Mouse (Mus musculus): ENCODE results near the gene Cpm. TPM values are rescaled to one million over a fixed set of nuclear protein-coding genes. Genes with fewer than 3 reads are reported as not detected.

The Cpm gene
- polyA plus RNA-seq, 1 experiment, result 11.8 TPM

- DNase-seq (ENCODE audit: low read depth, low spot score), result no peak
- 90% methylated on average over 9 of the region's 9 CpGs for WGBS
Measured at GRCm38 (mm10) chr10:117666947-117667630, 37.8 kb downstream of the Cpm start.

DNA sequence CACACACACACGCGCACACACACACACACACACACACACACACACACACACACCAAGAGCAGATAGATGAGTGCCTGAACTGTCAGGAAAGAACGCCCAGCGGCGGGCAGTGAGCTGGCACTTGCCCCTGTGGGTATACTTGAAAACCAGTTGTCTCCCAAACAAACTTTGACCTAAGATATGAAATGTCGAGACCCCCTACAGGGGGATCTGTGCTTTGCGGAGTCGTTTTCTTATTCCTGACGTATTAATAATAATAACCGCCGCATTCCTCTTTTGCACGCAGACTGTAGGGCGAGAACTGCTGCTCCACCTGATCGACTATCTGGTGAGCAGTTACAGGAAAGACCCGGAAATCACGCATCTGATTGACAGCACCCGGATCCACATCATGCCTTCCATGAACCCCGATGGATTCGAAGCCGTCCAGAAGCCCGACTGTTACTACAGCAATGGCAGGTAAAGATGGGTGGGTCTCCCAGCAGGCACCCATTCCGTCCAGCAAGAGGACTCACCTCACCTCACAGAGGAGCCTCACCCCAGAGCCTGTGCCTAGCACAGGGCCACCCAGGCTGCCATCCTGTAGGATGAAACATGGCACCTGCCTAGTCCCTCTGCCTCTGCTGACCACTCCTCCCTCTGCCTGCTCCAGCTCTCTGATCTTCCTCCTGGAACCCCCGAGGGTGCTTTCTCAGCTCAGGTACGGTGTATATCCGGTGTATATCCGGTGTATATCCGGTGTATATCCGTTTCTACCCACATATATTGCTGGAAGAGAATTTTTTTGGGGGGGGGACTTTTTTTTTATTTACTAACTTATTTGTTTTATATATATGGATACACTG is 38.6 kb downstream of the Cpm start:
- 95% methylated on average over 28 of the region's 28 CpGs for WGBS

DNA sequence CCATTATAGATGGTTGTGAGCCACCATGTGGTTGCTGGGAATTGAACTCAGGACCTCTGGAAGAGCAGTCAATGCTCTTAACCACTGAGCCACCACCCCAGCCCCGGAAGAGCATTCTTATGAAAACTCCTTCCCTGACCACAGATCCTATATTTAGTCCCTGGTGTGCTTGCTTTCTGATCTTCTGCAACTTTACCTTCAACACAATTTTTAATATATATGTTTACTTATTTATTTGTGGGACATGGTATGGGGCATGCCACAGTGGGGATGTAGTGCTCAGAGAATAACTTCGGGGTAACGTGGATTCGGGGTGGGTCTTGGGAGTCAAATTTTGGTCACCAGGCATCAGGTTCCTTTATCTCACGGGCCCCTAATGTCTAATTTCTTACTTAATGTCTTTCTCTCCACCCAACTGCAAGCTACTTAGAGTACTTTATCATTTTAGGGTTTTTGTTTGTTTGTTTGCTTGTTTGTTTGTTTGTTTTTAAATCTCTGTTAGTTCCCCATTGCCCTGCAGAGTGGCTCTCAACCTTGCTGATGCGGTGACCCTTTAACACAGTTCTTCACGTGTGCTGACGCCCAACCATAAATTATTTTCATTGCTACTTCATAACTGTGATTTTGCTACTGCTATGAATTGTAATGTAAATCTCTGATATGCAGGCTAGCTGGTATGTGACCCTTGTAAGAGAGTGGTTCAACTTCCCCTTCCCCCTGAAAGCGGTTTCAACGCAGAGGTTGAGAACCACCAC is 39.4 kb downstream of the Cpm start:
- 66% methylated on average over 10 of the region's 10 CpGs for WGBS
- DNase-seq (ENCODE audit: low read depth, low spot score), result no peak

More for the DNA sequence above, 38.6 kb downstream of the Cpm start:
- DNase-seq (ENCODE audit: low read depth, low spot score), result no peak

DNA sequence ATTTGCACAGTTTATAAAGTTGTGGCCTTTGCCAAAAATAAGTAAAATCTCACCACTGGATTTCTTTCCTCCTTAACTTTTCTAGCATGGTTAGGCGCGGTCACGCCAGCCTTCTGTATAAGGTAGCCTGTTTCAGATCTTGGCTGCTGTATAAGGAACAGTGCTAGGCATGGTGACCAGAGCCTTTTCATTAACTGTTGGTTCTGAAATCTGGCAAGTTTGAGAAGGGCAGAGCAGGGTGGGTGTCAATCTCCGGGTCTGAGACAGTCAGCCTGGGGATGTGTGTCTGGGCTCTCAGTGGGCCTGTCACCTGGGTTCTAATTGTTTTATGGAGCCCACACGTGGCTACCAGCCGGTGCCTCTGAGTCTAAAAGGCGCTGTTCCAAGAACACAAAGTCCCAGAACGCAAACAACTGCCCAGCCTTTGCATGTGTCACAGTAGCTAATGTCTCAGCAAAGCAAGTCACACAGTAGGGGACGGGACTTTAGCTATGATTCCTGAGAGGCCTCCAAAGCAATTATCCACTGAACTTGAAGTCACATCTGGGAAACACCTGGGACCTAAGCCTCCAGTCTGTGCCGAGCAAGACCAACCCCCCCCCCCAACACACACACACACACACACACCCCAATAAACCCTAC is 40.3 kb downstream of the Cpm start:
- 19% methylated on average over 10 of the region's 10 CpGs for WGBS

DNA sequence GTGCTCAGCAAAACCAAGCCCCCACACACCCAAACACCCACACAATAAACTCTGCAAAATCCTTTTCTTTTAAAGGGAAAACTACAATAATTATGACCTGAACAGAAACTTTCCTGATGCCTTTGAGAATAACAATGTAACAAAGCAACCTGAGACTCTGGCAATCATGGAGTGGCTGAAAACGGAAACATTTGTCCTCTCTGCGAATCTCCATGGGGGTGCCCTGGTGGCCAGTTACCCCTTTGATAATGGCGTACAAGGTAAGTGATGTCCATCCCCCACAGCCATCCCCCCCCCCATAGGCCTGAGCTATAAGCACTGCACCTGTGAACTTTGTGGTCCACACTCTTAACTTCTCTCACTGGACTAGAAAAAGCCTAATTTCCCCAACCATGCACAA is 40.8 kb downstream of the Cpm start:
- 73% methylated on average over 3 of the region's 3 CpGs for WGBS
- DNase-seq (ENCODE audit: low read depth, low spot score), result no peak

More for the DNA sequence above, 40.3 kb downstream of the Cpm start:
- peak; percentile 74 for DNase-seq (ENCODE audit: low read depth, low spot score)

DNA sequence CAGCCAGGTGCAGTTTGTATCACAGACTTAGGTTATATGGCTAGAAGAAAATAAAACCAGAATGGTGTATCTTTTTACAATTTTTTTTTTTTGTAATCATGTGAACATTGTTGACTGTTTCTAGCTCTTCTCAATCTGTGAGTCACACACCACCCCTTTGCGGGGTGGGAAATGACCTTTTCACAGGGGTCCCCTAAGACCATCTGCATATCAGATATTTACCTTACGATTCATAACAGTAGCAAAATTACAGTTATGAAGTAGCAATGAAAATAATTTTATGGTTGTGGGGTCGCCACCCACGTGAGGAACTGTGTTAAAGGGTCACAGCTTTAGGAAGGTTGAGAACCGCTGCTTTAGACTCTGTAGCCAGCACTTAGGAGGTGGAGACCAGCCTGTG is 41.5 kb downstream of the Cpm start:
- whole genome bisulfite sequencing, result 68% methylated on average over 5 of the region's 5 CpGs
- no peak for DNase-seq (ENCODE audit: low read depth, low spot score)

DNA sequence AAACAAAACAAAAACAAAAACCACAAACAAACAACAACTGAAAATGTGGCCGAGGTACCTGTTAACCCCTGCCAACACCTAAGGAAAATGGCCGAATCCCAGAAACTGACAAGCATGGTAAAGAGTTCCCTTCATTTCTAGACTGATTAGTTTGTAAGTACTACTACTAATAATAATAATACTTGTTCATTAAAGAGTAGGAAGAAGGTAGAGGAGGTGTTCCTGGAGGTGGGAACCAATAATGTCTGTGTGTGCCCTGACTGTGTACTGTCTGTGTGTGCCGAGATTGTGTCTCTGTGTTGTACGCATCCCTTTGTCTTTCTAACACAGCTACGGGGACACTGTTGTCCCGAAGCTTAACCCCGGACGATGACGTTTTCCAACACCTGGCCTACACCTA is 42.0 kb downstream of the Cpm start:
- no peak for DNase-seq (ENCODE audit: low read depth, low spot score)
- 94% methylated on average over 9 of the region's 9 CpGs for WGBS

- DNase-seq (ENCODE audit: low read depth, low spot score), result no peak
- 83% methylated on average over 13 of the region's 13 CpGs for WGBS
Measured at GRCm38 (mm10) chr10:117671930-117672666, 42.8 kb downstream of the Cpm start.

DNA sequence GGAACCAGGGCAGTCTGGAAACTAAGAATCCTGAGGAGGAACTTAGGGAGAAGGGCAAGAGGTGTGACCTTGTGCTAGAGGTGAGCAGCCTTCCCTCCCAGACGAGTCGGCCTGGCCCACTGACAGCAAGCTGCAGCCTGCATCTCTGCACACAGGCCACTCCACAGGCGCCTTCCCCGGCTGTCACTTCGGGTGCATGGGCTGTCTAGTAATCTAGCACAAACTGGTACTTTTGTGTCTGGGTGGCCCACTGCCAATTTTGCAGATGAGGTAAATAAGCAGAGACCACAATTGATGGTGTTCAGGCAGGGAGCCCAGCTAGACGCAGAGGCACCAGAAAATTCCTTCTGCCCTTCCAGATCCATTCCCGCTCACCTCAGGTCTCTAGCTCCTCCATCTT is 43.4 kb downstream of the Cpm start:
- WGBS, result 59% methylated on average over 7 of the region's 7 CpGs
- no peak for DNase-seq (ENCODE audit: low read depth, low spot score)

DNA sequence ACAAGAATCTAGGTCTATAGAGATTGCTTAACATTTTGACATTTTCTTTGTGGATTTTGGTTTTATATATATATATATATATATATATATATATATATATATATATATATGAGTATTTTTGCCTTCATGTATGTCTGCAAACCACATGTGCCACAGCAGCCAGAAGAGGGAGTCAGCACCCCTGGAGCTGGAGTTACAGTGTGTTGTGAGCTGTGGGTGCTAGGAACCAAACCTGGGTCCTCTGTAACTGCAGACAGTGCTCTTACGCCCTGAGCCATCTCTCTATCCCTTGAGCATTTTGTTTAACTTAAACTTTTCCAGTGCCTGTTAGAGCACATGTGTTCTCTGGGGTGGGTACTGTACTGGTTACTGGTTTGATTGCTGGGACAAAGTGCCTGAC is 44.6 kb downstream of the Cpm start:
- 88% methylated on average over 1 of the region's 1 CpGs for WGBS
- no peak for DNase-seq (ENCODE audit: low read depth, low spot score)

DNA sequence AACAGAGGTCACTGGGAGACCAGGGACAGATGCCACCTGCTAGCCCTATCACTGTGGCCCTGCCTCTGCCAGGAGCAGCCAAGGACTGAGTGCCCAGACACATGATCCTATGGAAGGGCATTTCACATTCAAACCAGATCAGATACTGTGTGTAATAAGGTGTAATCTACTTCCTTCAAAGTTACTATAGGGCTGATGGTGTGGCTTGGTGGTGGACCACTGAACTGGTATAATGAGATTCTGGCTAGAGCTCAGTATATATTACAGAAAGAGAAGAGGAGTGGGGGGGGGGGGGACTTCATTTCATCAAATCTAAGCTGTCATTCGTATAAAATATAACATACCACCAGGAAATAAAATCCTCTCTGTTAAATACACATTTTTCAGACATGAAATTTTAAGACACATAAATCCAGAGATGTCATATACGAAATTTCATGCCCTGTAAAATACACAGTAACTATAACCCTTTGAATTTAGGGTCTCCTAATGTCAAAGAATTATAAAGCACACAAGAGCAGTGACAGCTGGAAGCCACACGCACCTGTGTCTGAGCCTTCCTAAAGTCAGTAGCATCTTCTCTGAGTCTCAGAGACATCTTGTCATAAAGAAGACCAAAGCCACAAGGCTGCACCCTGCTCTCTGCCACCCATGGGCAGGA is 45.2 kb downstream of the Cpm start:
- 88% methylated on average over 3 of the region's 3 CpGs for WGBS
- DNase-seq (ENCODE audit: low read depth, low spot score), result no peak

DNA sequence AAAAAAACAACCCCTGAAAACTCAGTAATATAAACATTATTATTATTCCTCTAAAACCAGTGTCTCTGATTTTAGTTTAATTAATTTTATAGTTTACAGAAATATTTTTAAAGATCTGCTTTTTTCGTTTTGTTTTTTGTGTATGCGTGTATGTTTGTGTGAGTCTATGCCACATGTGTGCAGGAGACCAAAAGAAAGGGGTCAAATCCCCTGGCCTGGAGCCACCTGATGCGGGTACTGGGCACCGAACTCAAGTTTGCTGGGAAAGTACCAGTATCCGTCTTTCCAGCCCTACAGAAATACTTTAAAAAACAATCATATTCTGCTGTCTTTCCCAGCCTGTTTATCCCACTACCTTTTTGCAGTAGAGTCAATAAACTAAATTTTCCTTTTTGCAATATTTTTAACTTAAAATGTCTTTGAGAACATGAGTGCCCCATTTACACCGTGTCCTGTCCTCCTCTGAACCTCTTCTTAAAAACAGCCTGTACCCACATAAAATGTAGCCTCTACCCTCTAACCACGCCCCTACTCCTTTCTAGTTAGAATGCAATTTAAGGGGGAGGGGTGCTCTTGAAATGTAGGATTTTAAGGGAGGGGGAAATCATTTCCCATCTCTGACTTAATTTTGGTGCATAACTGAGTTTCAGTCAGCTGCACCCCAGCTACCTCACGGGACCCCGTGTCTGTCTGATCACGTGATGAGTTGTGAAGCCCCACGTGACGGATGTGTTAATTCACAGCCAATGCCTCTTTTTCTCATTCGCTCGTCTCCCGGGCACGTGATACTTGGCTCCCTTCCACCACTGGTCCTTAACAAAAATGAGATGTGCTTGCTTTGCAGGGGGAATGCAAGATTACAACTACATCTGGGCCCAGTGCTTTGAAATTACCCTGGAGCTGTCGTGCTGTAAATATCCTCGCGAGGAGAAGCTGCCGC is 46.1 kb downstream of the Cpm start:
- DNase-seq (ENCODE audit: low read depth, low spot score), result no peak
- WGBS, result 62% methylated on average over 20 of the region's 20 CpGs

GRCm38 (mm10) chr10:117676036-117676643 is 46.8 kb downstream of the Cpm start:
- 60% methylated on average over 19 of the region's 19 CpGs for WGBS

GRCm38 (mm10) chr10:117676644-117677313 is 47.5 kb downstream of the Cpm start:
- WGBS, result 44% methylated on average over 17 of the region's 17 CpGs

More at GRCm38 (mm10) chr10:117676036-117676643, 46.8 kb downstream of the Cpm start:
- DNase-seq (ENCODE audit: low read depth, low spot score), result no peak

GRCm38 (mm10) chr10:117677494-117678236 is 48.4 kb downstream of the Cpm start:
- no peak for DNase-seq (ENCODE audit: low read depth, low spot score)
- WGBS, result 82% methylated on average over 13 of the region's 13 CpGs

More at GRCm38 (mm10) chr10:117676644-117677313, 47.5 kb downstream of the Cpm start:
- no peak for DNase-seq (ENCODE audit: low read depth, low spot score)

DNA sequence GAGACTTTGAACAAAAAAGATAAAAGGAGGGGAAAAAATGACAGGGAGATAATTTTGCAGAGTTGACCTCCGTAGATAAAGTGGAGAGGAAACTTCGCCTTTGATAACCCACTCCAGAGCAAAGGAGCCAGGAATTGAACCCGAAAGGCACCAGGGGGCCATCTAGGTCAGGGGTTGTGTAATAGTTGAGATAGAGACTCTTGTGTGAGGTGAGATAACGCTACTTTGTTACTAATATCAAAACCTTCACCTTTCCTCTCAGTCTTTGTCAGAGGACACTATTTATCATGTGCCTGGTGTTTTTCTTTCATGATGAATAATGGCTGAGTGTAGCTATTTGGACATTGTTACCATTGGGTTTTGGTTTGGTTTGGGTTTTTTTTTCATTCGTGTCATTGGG is 49.1 kb downstream of the Cpm start:
- WGBS, result 83% methylated on average over 5 of the region's 5 CpGs
- no peak for DNase-seq (ENCODE audit: low read depth, low spot score)
